ENCODE assay signal across 15 mouse cellular contexts in the genomic region with DNA sequence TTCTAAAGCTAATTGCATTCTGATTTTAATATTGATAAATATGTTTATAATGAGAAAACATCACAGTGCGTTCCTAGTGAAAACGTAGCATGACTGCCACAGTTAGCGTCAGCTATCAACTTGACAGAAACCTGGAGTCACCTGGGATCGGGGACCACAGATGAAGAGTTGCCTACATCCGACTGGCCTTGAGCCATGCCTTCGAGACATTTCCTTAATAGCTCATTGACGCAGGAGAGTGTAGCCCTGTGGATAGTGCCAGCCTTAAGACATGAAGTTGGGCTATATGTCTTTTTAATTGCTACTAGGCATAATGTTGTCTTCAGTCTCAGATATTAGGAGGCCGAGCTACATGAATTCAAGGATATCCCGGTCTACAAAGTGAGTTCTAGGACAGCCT.
"Had no signal": no experiment of that assay in that cellular context is flagged by ENCODE, and none has a peak within 500 bp of the region (broad histone marks: within the 10 kb centered on the region; RNA-seq: fewer than 3 reads in every experiment).

No protein-coding gene starts in this region.

- H3K9ac ChIP-seq: limb, embryonic 12.5 days; liver, embryonic 13.5 days; liver, postnatal 0 days; lung, embryonic 15.5 days; midbrain, embryonic 12.5 days had no signal

- H3K27me3 ChIP-seq: limb, embryonic 12.5 days; liver, embryonic 13.5 days; lung, embryonic 15.5 days; megakaryocyte, embryonic 14.5 days; midbrain, embryonic 12.5 days had no signal

- H3K36me3 ChIP-seq: limb, embryonic 12.5 days; liver, embryonic 13.5 days; lung, embryonic 15.5 days; midbrain, embryonic 12.5 days had no signal

- H3K4me3 ChIP-seq: layer of hippocampus, adult 2 months; limb, embryonic 12.5 days; liver, embryonic 13.5 days; lung, embryonic 15.5 days; megakaryocyte, embryonic 14.5 days; midbrain, embryonic 12.5 days had no signal

- H3K9me3 ChIP-seq: limb, embryonic 12.5 days; liver, embryonic 13.5 days; lung, embryonic 15.5 days; midbrain, embryonic 12.5 days had no signal

- ATAC-seq: liver, postnatal 0 days had no signal

- DNase-seq: kidney, postnatal 10 days; kidney, postnatal 4 days; liver; liver, embryonic 13.5 days; liver, postnatal 0 days; lung, postnatal 14 days; right cerebral cortex, adult 18-20 months; thymus, postnatal 4 days had no signal

- H3K4me2 ChIP-seq: limb, embryonic 12.5 days; liver, embryonic 13.5 days; lung, embryonic 15.5 days; midbrain, embryonic 12.5 days had no signal

- H3K27ac ChIP-seq: layer of hippocampus, adult 2 months; limb, embryonic 12.5 days; liver, embryonic 13.5 days; lung, embryonic 15.5 days; macrophage; midbrain, embryonic 12.5 days; stomach, postnatal 0 days had no signal

- H3K4me1 ChIP-seq: limb, embryonic 12.5 days; liver, embryonic 13.5 days; lung, embryonic 15.5 days; megakaryocyte, embryonic 14.5 days had no signal
